Mouse (Mus musculus): ENCODE data around the gene Epb41l1. TPM values are rescaled to one million over a fixed set of nuclear protein-coding genes. Genes with fewer than 3 reads are reported as not detected.

The Epb41l1 gene
- total and polyA plus RNA-seq, 2 experiments from 2014 or later, result 0.45 to 28.2 TPM

- Histone ChIP-seq H3K36me3 (replicated peaks; ENCODE audit: control insufficient read depth, insufficient read depth, low read length) (peaks cover 23% of the 10 kb centered on the region), H3K9ac (replicated peaks; ENCODE audit: low read depth, low read length) (no peak overlapping the region), H3K9me3 (replicated peaks; ENCODE audit: control insufficient read depth, low read length) (no peaks in the 10 kb centered on the region), H3K27me3 (ENCODE audit: control insufficient read depth, insufficient read depth, low read length) (no peaks in the 10 kb centered on the region), H3K4me3 (ENCODE audit: low read depth, low read length) (no peak overlapping the region), H3K4me1 (ENCODE audit: control insufficient read depth, insufficient read depth) (no peaks in the 10 kb centered on the region), H3K27ac (ENCODE audit: low read depth) (no peak overlapping the region), H3K4me2 (ENCODE audit: low read depth, low read length) (no peak overlapping the region)
- DNase-seq (ENCODE audit: low spot score) (no peak), ATAC-seq (ENCODE audit: insufficient read depth, low read depth) (no peak)
- 74% methylated on average over 6 of the region's 6 CpGs for WGBS
- no peak for TF ChIP-seq EP300 (IDR thresholded peaks at IDR 0.05; ENCODE audit: low read depth)
- no peak for TF ChIP-seq CTCF (IDR thresholded peaks at IDR 0.05; ENCODE audit: low read depth)
Observed at GRCm38 (mm10) chr2:156571521-156571920, 150.8 kb downstream of the Epb41l1 start.

DNA sequence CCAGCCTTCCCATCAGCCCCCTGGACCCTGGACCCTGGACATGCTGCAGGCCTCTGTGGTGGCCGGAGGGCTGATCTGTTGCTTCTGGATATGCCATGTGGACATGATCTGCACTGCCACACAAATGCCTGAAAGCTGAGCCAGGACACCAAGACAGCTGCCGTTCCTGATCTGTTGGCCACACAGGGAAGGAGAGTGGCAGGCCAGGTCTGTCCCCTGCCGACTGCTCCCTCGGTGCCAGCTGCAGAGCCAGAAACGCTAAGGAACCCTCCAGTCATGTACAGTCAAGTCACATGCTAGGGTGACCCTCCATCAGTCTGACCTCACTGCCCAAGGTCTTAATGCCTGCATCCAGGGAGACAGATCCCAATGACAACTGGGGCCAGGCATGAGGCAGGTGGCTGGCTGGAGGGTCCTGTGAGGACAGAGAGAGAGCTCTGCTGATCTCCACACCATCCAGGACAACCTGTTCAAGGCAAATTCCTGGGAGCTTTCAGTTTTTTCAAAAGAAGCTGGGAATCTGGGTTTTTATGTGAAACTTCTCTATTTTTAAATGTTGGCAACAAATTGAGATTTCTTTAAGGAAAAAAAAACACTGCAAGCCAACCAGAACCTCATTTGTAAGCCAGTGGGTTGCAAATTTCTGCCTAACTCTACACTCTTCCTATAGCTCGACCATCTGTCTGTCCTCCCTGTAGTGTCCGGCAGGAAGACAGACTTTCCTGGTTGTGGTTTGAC is 156.3 kb downstream of the Epb41l1 start:
- TF ChIP-seq EP300 (IDR thresholded peaks at IDR 0.05; ENCODE audit: low read depth), result no peak
- Histone ChIP-seq H3K4me1 (ENCODE audit: control insufficient read depth, insufficient read depth) (no peaks in the 10 kb centered on the region), H3K27ac (ENCODE audit: low read depth) (no peak overlapping the region), H3K36me3 (replicated peaks; ENCODE audit: control insufficient read depth, insufficient read depth, low read length) (no peaks in the 10 kb centered on the region), H3K27me3 (ENCODE audit: control insufficient read depth, insufficient read depth, low read length) (no peaks in the 10 kb centered on the region), H3K4me3 (ENCODE audit: low read depth, low read length) (no peak overlapping the region), H3K9ac (replicated peaks; ENCODE audit: low read depth, low read length) (no peak overlapping the region), H3K4me2 (ENCODE audit: low read depth, low read length) (no peak overlapping the region), H3K9me3 (replicated peaks; ENCODE audit: control insufficient read depth, low read length) (no peaks in the 10 kb centered on the region)
- 71% methylated on average over 7 of the region's 7 CpGs for WGBS
- ATAC-seq (ENCODE audit: insufficient read depth, low read depth) (no peak), DNase-seq (ENCODE audit: low spot score) (no peak)

DNA sequence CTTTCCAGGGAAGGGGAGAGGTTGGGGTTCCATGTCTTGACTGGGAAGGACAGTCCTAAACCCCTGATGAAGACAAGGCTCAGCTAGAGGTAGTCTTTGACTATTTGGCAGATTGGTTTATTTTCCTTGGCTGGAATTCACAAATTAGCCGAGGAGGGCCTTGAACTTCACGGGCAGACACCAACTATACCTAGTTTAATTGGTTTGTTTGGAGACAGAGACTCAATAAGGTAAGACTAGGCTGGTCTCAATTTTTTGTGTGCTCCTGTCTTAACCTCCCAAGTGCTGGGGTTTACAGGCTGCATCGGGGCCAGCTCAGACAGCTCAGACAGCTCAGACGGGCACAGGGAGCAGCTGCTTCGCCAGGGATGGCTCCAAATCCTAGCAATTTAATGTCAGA is 159.8 kb downstream of the Epb41l1 start:
- ATAC-seq (ENCODE audit: insufficient read depth, low read depth), result no peak
- 81% methylated on average over 5 of the region's 5 CpGs for WGBS
- no peak for DNase-seq (ENCODE audit: low spot score)
- no peak overlapping the region for H3K4me2 ChIP-seq (ENCODE audit: low read depth, low read length)
- no peak overlapping the region for H3K9ac ChIP-seq (replicated peaks; ENCODE audit: low read depth, low read length)
- no peaks in the 10 kb centered on the region for H3K27me3 ChIP-seq (ENCODE audit: control insufficient read depth, insufficient read depth, low read length)
- no peaks in the 10 kb centered on the region for H3K9me3 ChIP-seq (replicated peaks; ENCODE audit: control insufficient read depth, low read length)
- no peak overlapping the region for H3K4me3 ChIP-seq (ENCODE audit: low read depth, low read length)
- peaks cover 18% of the 10 kb centered on the region for H3K4me1 ChIP-seq (ENCODE audit: control insufficient read depth, insufficient read depth)
- H3K36me3 ChIP-seq (replicated peaks; ENCODE audit: control insufficient read depth, insufficient read depth, low read length), result no peaks in the 10 kb centered on the region
- no peak overlapping the region for H3K27ac ChIP-seq (ENCODE audit: low read depth)
- TF ChIP-seq CTCF (IDR thresholded peaks at IDR 0.05; ENCODE audit: low read depth) (no peak), EP300 (IDR thresholded peaks at IDR 0.05; ENCODE audit: low read depth) (no peak)

- no peak for DNase-seq (ENCODE audit: low spot score)
- Histone ChIP-seq H3K9me3 (replicated peaks; ENCODE audit: control insufficient read depth, low read length) (no peaks in the 10 kb centered on the region), H3K4me2 (ENCODE audit: low read depth, low read length) (no peak overlapping the region), H3K9ac (replicated peaks; ENCODE audit: low read depth, low read length) (no peak overlapping the region), H3K36me3 (replicated peaks; ENCODE audit: control insufficient read depth, insufficient read depth, low read length) (no peaks in the 10 kb centered on the region), H3K4me3 (ENCODE audit: low read depth, low read length) (no peak overlapping the region), H3K27ac (ENCODE audit: low read depth) (no peak overlapping the region), H3K4me1 (ENCODE audit: control insufficient read depth, insufficient read depth) (peaks cover 22% of the 10 kb centered on the region), H3K27me3 (ENCODE audit: control insufficient read depth, insufficient read depth, low read length) (no peaks in the 10 kb centered on the region)
- no peak for ATAC-seq (ENCODE audit: insufficient read depth, low read depth)
- TF ChIP-seq EP300 (IDR thresholded peaks at IDR 0.05; ENCODE audit: low read depth) (no peak), CTCF (IDR thresholded peaks at IDR 0.05; ENCODE audit: low read depth) (no peak)
- whole genome bisulfite sequencing, result 60% methylated on average over 10 of the region's 10 CpGs
Observed at GRCm38 (mm10) chr2:156581244-156581643, 160.5 kb downstream of the Epb41l1 start.

DNA sequence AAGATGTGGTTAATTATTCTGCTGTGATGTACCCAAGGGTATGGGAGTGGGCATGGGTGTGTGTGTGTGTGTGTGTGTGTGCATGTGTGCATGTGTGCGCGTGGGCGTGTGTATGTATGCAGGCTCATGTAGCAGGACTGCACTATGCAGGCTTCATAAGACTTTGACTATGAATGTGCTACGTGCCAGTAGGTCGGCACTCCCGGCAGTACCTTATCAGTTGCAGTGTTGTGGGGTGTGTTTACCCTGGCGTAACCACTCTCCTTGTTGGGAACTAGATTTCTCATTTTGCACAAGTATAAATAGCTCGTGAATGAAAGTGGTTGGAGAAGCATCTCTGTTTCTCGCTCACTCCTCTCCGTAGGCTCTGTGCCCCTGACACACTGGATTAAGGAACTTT is 162.2 kb downstream of the Epb41l1 start:
- Histone ChIP-seq H3K9me3 (replicated peaks; ENCODE audit: control insufficient read depth, low read length) (no peaks in the 10 kb centered on the region), H3K36me3 (replicated peaks; ENCODE audit: control insufficient read depth, insufficient read depth, low read length) (no peaks in the 10 kb centered on the region), H3K4me3 (ENCODE audit: low read depth, low read length) (no peak overlapping the region), H3K4me1 (ENCODE audit: control insufficient read depth, insufficient read depth) (peaks cover 22% of the 10 kb centered on the region), H3K4me2 (ENCODE audit: low read depth, low read length) (0 out of 2 replicates have a peak overlapping the region, but pooled peaks have one; percentile 15), H3K27me3 (ENCODE audit: control insufficient read depth, insufficient read depth, low read length) (no peaks in the 10 kb centered on the region), H3K27ac (ENCODE audit: low read depth) (peak overlapping the region; percentile 89), H3K9ac (replicated peaks; ENCODE audit: low read depth, low read length) (no peak overlapping the region)
- 35% methylated on average over 10 of the region's 10 CpGs for WGBS
- ATAC-seq (ENCODE audit: insufficient read depth, low read depth), result peak; percentile 45
- TF ChIP-seq EP300 (IDR thresholded peaks at IDR 0.05; ENCODE audit: low read depth) (no peak), CTCF (IDR thresholded peaks at IDR 0.05; ENCODE audit: low read depth) (no peak)
- peak; percentile 64 for DNase-seq (ENCODE audit: low spot score)
